Mouse (Mus musculus): ENCODE data around the gene Anp32a. TPM values are rescaled to one million over a fixed set of nuclear protein-coding genes. Genes with fewer than 3 reads are reported as not detected.
A peak's percentile ranks its signal among the peaks of the same experiment; 100 is the strongest.

Gene Anp32a
- 642 and 1,000 TPM in 2 replicates for total RNA-seq (2017)

DNA sequence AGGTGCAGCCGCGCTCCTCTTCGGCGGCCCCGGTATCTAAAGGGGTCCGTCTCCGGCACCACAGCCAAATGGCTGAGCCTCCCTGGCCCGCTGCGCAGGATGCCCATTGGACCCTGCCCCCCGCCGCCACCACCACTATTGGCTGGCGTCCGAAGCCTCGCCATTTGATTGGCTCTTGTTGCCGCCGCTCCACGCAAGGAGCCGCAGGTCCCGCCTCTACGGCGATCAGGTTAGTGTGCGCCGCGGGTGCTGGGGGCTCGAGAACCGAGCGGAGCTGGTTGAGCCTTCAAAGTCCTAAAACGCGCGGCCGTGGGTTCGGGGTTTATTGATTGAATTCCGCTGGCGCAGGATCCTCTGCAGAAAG, at the start of gene Anp32a:
Gene Anp32a (plus strand): TSS at position 171 of the 364 bp plus-strand sequence.
- ATAC-seq (replicated peaks in 1 of 2; ENCODE audit: insufficient read depth in 1 of 2, low FRiP score in 2 of 2, low TSS enrichment in 1 of 2, low read depth in 1 of 2, poor library complexity in 2 of 2, severe bottlenecking in 2 of 2), result peak; percentile 87 to 93

DNA sequence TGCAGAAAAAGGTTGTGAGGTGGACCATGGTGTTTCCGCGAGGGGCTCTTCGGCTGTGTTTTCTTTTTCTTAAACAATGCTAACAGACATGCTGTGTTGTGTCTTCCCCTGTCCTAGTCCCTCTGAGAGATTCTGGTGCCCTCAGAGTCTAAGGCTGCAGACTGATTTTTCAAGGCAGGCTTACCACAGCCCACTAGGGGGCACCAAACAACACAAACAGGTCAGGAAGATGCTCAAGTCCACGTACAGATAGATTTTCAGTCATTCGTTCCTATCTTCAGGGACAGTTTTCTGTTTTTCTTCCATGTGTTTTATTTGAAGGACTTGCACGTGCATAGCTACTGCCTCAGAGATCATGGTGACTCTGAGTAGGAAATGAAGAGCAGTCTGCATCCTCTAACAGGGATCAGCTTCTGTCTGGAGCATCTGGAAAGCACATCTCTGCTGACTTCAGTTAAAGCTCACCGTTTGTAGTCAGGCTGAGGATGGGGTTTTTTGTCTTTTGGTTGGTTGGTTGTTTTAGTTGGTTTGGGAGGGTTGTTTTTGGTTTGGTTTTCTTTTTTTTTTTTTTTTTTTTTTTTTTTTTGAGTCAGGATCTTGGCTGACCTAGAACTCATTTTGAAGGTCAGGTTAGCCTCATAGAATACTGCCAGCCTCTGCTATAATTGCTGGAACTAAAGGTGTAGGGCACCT, 45.9 kb upstream of the Anp32a start:
- no peak; a peak in 1 of 4 replicates for ATAC-seq (replicated peaks in 1 of 2; ENCODE audit: insufficient read depth in 1 of 2, low FRiP score in 2 of 2, low TSS enrichment in 1 of 2, low read depth in 1 of 2, poor library complexity in 2 of 2, severe bottlenecking in 2 of 2)

GRCm38 (mm10) chr9:62296891-62297290, 44.2 kb upstream of the Anp32a start:
- no peak for ATAC-seq (replicated peaks in 1 of 2; ENCODE audit: insufficient read depth in 1 of 2, low FRiP score in 2 of 2, low TSS enrichment in 1 of 2, low read depth in 1 of 2, poor library complexity in 2 of 2, severe bottlenecking in 2 of 2)

DNA sequence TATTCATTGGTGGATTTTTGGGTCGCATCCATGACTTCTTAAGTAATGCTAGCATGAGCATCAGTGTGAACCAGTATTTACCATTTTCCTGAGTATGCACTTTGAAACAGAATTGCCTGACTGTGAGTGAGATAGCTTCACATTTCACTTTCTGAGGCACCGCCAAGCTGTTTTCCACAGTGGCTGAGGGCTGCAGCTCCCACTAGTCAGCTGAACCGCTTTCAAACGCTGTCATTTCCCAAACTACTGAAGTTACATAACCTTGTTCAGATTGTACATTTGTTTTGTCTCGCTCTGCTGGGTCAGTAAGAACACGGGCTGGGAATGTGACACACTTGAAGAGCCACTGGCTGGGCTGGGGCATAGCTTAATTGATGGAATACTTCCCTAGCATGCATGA, 25.5 kb upstream of the Anp32a start:
- ATAC-seq (replicated peaks in 1 of 2; ENCODE audit: insufficient read depth in 1 of 2, low FRiP score in 2 of 2, low TSS enrichment in 1 of 2, low read depth in 1 of 2, poor library complexity in 2 of 2, severe bottlenecking in 2 of 2), result no peak

- no peak for ATAC-seq (replicated peaks in 1 of 2; ENCODE audit: insufficient read depth in 1 of 2, low FRiP score in 2 of 2, low TSS enrichment in 1 of 2, low read depth in 1 of 2, poor library complexity in 2 of 2, severe bottlenecking in 2 of 2)
These were observed 22.4 kb upstream of the Anp32a start for GRCm38 (mm10) chr9:62318729-62319128.

DNA sequence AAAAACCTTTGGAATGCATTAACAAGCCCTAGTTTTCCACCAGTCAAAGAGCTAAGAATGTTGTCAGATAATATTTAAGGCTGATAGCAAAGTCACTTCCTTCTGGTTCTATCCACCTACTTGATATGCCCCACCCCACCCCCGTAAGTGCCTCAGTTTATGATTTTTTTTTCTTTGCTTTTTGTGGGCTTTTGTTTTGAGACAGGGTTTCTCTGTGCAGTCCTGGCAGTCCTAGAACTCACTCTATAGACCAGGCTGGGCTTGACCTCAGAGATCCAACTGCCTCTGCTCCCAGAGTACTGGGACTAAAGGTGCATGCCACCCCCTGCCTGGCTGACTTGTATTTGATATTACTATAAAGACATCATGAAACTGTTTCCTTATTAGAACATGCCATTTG, 17.3 kb upstream of the Anp32a start:
- ATAC-seq (replicated peaks in 1 of 2; ENCODE audit: insufficient read depth in 1 of 2, low FRiP score in 2 of 2, low TSS enrichment in 1 of 2, low read depth in 1 of 2, poor library complexity in 2 of 2, severe bottlenecking in 2 of 2), result no peak

- no peak for ATAC-seq (replicated peaks in 1 of 2; ENCODE audit: insufficient read depth in 1 of 2, low FRiP score in 2 of 2, low TSS enrichment in 1 of 2, low read depth in 1 of 2, poor library complexity in 2 of 2, severe bottlenecking in 2 of 2)
These were observed 15.1 kb upstream of the Anp32a start for GRCm38 (mm10) chr9:62325965-62326364.

- no peak for ATAC-seq (replicated peaks in 1 of 2; ENCODE audit: insufficient read depth in 1 of 2, low FRiP score in 2 of 2, low TSS enrichment in 1 of 2, low read depth in 1 of 2, poor library complexity in 2 of 2, severe bottlenecking in 2 of 2)
These were observed 6.7 kb upstream of the Anp32a start for GRCm38 (mm10) chr9:62334298-62334825.

DNA sequence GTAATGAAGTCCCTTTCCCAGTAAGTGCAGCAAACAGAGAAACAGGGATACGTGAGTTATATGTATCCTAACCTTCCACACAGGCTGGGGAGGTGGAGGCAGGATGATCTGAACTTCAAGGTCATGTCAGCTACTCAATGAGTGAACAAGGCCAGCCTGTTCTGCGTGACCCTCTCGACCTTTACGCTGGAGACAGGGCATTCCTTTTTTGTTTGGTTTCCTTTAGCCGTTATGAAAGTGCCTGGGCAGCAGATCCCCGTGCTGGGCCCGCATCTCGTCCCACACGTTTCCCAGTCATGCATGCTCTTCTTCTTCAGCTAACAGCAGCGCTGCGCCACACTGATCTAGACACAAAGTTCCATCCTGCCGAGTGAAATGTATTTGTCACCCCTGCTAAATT, 5.7 kb upstream of the Anp32a start:
- ATAC-seq (replicated peaks in 1 of 2; ENCODE audit: insufficient read depth in 1 of 2, low FRiP score in 2 of 2, low TSS enrichment in 1 of 2, low read depth in 1 of 2, poor library complexity in 2 of 2, severe bottlenecking in 2 of 2), result no peak

DNA sequence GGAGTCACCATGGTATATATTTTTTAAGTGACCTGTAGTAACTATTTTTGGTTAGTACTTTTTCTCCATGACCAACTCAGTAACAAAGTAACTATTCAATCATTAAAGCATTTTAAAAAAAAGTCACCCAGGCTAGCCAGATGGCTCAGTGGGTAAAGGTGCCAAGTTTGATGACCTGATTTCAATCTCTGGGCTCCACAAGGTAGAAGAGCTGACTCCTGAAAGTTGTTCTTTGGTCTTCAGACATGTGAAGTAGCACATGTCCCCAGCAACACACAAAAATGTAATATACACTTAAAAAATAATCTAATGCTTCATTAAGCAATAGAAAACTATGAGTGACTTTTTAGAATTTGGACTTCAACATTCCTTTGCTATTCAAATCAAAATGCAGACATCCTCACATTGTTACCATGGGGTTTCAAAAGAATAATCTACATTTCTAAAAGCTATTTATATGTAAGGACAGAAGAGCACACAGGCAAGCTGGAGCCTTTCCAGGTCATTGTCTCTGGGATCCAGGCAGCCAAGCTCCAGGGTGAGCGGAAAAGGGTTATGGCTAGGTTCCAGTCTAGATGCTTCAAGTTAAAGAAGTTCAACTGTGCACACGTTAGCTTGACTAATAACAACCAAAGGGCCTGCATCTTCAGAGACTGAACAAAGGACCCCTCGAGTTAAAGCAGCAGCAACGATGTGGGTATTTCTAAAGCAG, 3.0 kb upstream of the Anp32a start:
- ATAC-seq (replicated peaks in 1 of 2; ENCODE audit: insufficient read depth in 1 of 2, low FRiP score in 2 of 2, low TSS enrichment in 1 of 2, low read depth in 1 of 2, poor library complexity in 2 of 2, severe bottlenecking in 2 of 2), result no peak

GRCm38 (mm10) chr9:62338636-62339191, 2.4 kb upstream of the Anp32a start:
- ATAC-seq (replicated peaks in 1 of 2; ENCODE audit: insufficient read depth in 1 of 2, low FRiP score in 2 of 2, low TSS enrichment in 1 of 2, low read depth in 1 of 2, poor library complexity in 2 of 2, severe bottlenecking in 2 of 2), result no peak

DNA sequence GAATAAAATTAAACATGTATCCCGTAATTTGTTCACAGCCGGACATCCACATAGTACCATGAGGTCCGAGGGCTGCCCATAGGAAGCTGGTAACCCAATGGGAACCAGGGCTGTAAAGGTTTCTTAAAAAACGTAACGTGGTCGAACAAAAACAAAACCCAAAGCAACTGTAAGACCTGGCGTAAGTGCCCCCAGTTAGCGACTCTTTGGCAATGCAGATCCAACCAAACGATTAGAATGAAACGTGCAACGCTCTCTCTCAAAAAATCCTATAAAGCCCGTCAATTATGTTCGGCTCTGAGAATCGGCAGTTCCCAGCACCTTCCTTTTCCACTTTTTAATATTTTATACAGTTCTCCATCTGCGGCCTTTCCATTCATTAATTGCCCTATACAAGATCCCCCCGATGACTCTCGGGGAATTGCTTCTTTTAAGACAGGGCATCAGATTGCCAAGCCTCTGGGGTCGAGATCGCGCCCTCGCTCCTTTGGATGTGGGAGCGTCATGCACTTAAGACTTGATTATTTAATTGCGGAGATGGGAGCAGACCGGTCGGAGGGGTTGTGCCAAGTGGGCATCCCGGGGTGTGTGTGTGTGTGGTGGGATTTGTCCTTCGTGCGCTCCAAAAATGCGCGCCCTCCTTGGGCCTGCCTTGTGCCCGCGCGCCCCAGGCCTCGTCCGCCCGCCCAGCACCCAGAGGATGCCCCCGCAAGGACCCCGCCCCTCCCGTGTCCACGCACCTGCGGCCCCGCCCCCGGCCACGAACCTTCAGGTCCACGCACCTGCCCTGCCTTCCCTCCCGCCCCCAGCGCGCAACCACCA, 581 bp upstream of the Anp32a start:
- no peak for ATAC-seq (replicated peaks in 1 of 2; ENCODE audit: insufficient read depth in 1 of 2, low FRiP score in 2 of 2, low TSS enrichment in 1 of 2, low read depth in 1 of 2, poor library complexity in 2 of 2, severe bottlenecking in 2 of 2)

- ATAC-seq (replicated peaks in 1 of 2; ENCODE audit: insufficient read depth in 1 of 2, low FRiP score in 2 of 2, low TSS enrichment in 1 of 2, low read depth in 1 of 2, poor library complexity in 2 of 2, severe bottlenecking in 2 of 2), result no peak
These were observed 778 bp downstream of the Anp32a start for GRCm38 (mm10) chr9:62341701-62342440.

- peak; percentile 18 to 19; a peak in 1 of 4 replicates for ATAC-seq (replicated peaks in 1 of 2; ENCODE audit: insufficient read depth in 1 of 2, low FRiP score in 2 of 2, low TSS enrichment in 1 of 2, low read depth in 1 of 2, poor library complexity in 2 of 2, severe bottlenecking in 2 of 2)
These were observed 1.5 kb downstream of the Anp32a start for GRCm38 (mm10) chr9:62342441-62343191.

DNA sequence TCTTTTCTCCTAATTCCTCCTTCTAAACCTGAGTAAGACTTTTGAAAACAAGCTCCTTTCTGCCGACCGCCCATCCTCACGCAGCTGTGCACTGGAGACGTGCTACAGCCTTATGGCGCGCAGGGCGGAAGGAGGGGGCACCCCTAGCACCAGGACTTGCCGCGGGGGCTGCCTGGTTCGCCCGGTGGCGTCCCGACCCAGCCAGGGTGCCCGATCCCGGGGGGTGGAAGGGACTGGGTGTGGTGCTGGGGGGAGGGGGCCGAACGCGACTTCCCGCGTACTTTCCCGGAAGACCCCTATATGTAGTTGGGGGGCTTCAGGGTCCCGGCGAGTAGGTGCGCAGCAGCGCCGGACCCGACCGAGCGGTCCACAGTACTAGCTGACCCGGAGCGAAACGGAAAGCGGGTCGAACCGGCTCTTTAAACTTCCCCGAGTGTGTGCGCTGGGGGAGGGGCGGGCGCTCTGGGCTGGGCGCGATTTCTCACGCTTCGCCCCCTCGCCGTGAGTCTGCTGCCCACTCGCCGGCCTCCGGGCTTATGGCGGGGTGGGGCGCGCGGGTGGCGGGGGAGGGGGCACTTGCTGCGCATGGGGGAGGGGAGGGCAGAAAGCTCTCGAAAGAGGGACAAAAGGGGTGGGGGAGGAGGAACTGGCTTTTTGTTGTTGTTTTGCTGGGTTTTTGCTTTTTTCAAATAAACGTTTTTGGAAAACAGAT, 2.3 kb downstream of the Anp32a start:
- ATAC-seq (replicated peaks in 1 of 2; ENCODE audit: insufficient read depth in 1 of 2, low FRiP score in 2 of 2, low TSS enrichment in 1 of 2, low read depth in 1 of 2, poor library complexity in 2 of 2, severe bottlenecking in 2 of 2), result peak; percentile 9 to 21; a peak in 1 of 4 replicates

All from hematopoietic stem cell, adult 5-6 weeks (primary cell).